Mouse (Mus musculus) ovary, adult 18-20 months (tissue): ENCODE results near the gene Bmp6.

ENCODE experiments used
- DNase-seq: peaks from one replicate; pipeline ENCODE4 v3.0.0; 2022; ENCODE audit warnings: low spot score, mixed read lengths

The Bmp6 gene

DNA sequence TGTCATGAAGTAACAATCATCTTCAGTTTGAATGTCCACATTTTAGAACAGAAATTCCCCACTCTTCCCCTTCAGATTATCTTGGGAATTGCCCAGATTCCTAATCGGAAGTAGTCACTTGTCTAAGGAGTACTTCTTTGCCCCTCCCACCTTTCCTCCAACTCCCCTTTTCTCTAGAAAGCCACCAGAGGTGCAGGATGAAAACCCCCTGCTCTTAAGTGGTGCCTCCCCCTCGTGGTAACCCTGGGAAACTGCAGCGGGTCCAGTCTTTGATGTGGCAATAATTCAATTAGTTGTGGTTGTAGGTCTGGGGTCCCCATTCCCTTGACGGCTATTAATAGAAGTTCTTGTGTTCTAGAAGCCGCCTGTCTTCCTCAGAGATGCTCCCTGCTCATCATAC lies 93.0 kb downstream of the Bmp6 start:
- DNase-seq, result no peak

- no peak for DNase-seq
These were observed 95.3 kb downstream of the Bmp6 start for GRCm38 (mm10) chr13:38440240-38440639.

DNA sequence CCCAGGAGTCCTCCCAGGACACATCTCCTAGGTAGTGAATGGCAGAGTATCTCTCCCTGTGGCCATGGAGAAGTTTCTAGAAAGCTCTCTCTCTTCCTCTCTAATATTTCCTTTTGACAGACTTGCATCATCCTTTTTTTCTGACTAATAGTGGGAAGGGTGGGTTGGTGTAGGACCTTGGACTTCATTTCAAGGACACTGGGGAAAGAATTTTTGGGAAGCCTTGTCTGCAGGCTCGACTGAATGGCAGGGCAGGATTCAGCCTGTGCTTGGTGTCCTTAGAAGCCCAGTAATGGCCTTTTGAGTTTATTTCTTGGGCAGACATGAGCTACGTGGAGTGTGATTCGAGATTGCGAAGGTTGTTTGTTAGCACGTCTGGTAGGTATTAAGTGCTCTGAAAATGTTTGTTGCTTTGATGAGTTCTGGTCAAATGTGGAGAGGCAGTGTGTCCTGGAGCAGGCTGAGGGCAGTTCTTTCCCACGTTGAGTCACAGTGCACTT lies 103.7 kb downstream of the Bmp6 start:
- no peak for DNase-seq

DNA sequence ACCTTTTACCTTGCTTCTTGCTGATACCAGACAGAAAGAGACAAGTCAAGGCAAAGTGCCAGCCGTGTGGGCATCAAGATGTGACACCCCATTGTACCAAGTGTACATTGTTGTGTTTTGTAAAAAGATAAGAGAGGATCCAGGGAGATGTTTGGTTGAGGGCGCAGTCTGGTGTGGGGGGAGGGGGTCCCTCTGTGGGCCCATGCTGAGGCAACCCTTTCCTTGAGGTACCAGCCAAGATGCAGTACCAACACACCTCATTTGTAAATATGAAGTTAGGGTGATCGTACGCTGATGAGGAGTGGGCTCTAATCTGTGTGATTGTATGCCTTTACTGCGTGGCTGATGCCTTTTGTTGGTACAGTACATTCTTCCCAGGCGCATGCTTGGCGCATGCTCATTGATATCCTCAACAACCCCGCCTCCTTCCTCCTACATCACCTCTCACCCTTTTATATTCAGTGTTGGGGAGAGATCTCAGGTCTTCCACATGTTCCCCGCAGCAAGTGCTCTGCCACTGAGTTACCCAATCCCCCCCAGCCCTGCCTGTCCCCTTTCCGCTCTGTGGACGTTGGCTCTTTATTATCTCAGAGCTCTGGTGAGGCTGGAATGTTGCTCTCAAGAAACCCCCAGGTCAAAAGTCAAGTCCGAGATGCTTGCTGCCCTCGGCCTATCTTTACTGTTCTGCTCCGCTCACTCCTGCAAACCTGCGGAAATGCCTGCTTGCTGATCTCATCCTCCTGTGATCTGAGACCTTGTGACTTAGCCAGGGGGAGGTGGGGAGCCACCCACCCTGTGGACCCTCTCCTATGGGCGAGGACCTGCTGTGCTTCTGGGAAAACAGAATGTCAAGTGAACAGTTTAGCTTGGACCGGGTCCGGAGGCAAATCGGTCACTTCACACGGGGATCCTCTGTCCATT lies 105.4 kb downstream of the Bmp6 start:
- no peak for DNase-seq

GRCm38 (mm10) chr13:38451446-38451845 lies 106.5 kb downstream of the Bmp6 start:
- DNase-seq, result no peak

- DNase-seq, result no peak
These were observed 118.5 kb downstream of the Bmp6 start for GRCm38 (mm10) chr13:38463410-38463809.

GRCm38 (mm10) chr13:38470882-38471281 lies 126.0 kb downstream of the Bmp6 start:
- DNase-seq, result no peak

DNA sequence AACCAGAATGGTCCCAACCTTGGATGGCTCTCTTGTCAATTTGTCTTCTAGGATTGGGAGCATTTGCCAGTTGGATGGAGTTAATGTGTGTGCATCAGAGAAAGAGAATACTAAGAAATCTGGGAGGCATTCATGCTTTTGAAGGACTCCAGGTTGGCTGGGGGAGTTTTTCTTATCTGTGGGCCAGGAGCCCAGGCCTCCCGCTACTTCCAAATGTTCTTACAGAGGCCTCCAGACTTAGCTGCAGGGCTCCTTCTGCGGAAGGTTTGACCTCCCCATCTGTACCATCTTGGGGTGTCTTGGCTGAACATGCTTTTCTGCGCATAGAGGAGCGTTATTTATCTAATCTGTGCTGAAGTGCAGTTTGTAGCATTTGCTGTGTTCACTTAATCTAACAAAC lies 127.7 kb downstream of the Bmp6 start:
- no peak for DNase-seq

DNA sequence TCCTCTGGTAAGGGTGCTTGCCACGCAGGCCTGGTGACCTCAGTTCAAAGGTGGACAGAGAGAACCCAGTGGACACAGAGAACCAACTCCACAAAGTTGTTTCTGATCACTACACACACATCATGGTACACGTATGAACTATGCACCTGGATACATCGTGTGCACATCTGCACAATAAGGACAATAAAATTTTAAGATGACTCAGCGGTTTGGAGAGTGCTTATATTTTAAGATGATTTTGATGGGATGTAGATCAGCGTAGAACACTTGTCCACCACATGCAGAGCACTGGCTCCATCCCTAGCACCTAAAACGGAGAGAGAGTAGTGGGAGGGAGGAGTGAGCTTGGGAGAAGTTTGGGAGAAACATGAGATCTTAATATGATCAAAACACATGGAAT lies 128.6 kb downstream of the Bmp6 start:
- DNase-seq, result no peak

DNA sequence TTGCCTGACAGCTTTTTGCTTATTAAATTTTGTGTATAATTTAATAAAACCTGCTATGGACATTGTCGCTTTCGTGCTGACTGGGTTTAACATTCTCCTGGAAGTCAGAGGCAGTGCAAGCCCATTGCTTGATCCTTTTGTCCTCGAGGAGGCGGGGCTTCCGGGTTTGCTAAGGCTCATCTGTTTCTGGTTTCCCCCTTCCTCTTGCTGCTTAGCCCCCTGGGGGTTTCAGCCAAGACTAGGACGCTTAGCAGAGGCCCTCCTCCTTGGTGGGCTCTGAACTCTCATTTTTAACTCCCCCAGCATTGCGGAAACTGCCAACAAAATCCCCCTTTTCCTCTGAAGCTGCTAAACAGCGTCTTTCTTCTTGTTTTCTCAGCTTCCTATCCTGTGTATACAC lies 132.0 kb downstream of the Bmp6 start:
- no peak for DNase-seq

GRCm38 (mm10) chr13:38481021-38481420 lies 136.1 kb downstream of the Bmp6 start:
- DNase-seq, result no peak

DNA sequence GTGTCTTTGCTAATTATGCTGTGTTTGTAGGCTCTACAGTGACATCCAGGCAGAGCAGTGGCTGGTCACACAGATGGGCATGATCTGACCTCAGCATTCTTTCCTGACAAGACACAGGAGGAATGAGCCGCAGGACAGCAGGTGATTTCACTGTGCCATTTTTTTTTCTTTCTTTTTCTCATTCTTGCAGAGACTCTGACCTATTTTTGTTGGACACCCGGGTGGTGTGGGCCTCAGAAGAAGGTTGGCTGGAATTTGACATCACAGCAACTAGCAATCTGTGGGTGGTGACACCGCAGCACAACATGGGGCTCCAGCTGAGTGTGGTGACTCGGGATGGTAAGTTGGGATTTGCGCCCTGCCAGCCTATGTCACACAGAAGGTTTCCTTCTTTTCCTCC lies 139.8 kb downstream of the Bmp6 start:
- DNase-seq, result no peak

GRCm38 (mm10) chr13:38486767-38487166 lies 141.9 kb downstream of the Bmp6 start:
- DNase-seq, result no peak

- no peak for DNase-seq
These were observed 151.8 kb downstream of the Bmp6 start for GRCm38 (mm10) chr13:38496715-38497114.

- DNase-seq, result no peak
These were observed 156.4 kb downstream of the Bmp6 start for GRCm38 (mm10) chr13:38501314-38501713.

DNA sequence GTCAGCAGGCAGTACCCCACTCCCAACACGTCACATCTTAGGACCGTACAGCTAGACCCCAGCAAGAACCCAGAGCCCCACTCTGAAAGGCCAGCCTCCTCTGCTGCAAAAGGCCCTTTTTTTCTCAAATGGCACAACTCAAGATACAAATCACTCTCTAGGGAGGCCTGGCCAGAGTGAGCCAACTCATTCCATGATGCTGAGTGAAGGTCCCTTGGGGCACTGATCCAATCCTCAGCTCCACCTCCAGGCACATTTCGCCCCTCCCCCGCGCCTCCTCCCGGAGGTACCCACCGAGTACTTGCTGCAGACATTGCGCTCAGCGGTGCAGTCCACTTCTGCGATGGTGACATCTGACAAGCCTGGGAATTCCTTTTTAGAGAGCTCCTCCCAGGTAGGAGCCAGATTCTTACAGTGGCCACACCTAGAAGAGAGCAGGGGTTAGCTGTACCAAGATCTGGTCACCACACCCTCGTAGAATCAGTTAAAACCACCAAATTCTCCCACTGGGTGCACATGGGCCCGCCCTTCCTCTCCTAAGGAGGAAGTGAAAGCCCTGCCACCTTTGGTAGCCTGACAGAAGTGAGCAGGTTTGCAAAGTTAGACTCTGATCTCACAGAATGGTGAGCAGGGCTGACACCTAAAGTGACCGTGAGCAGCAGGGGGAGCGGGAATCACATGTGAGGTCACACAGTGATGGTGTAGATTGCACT lies 158.4 kb downstream of the Bmp6 start:
- DNase-seq, result no peak

GRCm38 (mm10) chr13:38506320-38506719 lies 161.4 kb downstream of the Bmp6 start:
- DNase-seq, result no peak

- no peak for DNase-seq
These were observed 162.0 kb downstream of the Bmp6 start for GRCm38 (mm10) chr13:38506936-38507335.

- DNase-seq, result no peak
These were observed 164.9 kb downstream of the Bmp6 start for GRCm38 (mm10) chr13:38509681-38510341.

- no peak for DNase-seq
These were observed 167.1 kb downstream of the Bmp6 start for GRCm38 (mm10) chr13:38511979-38512378.

GRCm38 (mm10) chr13:38513921-38514320 lies 169.0 kb downstream of the Bmp6 start:
- DNase-seq, result no peak

DNA sequence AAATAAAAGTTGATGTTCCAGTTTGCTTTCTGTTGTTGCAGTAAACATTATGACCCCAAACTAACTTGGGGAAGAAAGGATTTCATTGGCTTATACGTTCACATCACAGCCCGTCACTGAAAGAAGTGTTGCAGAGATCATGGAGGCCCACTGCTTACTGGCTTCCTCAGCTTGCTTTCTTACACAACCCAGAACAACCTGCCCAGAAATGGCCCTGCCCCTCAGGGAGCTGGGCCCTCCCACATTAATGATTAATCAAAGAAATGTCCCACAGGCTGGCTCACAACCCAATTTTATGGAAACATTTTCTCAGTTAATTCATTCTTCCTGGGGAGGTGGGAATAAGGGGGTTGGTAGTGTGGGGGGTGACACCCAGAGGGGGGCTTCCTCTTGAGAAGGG lies 170.5 kb downstream of the Bmp6 start:
- DNase-seq, result no peak

GRCm38 (mm10) chr13:38515845-38516244 lies 170.9 kb downstream of the Bmp6 start:
- DNase-seq, result no peak
